Mouse (Mus musculus) olfactory bulb, adult 2 months (tissue): ENCODE results near the gene Mfap3. TPM values are rescaled to one million over a fixed set of nuclear protein-coding genes. Genes with fewer than 3 reads are reported as not detected.

Source experiments
- H3K27ac ChIP-seq: fragments of 200-500 bp; 2 replicates; pipeline ENCODE4 v1.5.1; 2012; ENCODE audit warnings: low read depth, low read length; ENCODE audit not compliant: insufficient read depth
- H3K4me1 ChIP-seq: fragments of 200-500 bp; 2 replicates; pipeline ENCODE4 v1.6.1; 2012; ENCODE audit warnings: low read length; ENCODE audit not compliant: control insufficient read depth, insufficient read depth
- H3K4me3 ChIP-seq: fragments of 200-500 bp; 2 replicates; pipeline ENCODE4 v1.5.1; 2012; ENCODE audit warnings: mild to moderate bottlenecking, low read depth, low read length, moderate library complexity; ENCODE audit not compliant: insufficient read depth
- CTCF ChIP-seq: fragments of 200-500 bp; IDR thresholded peaks from 2 replicates; pipeline ENCODE4 v1.5.1; 2012; ENCODE audit warnings: low read depth, mild to moderate bottlenecking, low read length, moderate library complexity; ENCODE audit not compliant: insufficient read depth
- POLR2A ChIP-seq: fragments of 200-500 bp; IDR thresholded peaks from 2 replicates; pipeline ENCODE4 v1.6.1; 2012; ENCODE audit warnings: mild to moderate bottlenecking, low read depth, low read length, moderate library complexity; ENCODE audit not compliant: insufficient read depth
- WGBS: fragments of 180-500 bp; shearing (Covaris S2); methylation state at CpG from one replicate; pipeline ENCODE4 v1.1.7; 2018; 5-methylcytosine and 5-hydroxymethylcytosine counted together
- polyA plus RNA-seq: library from polyadenylated mRNA; stranded (reverse); fragments of >200 nt; gene quantifications from 2 replicates; pipeline ENCODE4 v1.2.4, GENCODE M21; 2012; ENCODE audit warnings: low replicate concordance; ENCODE audit not compliant: missing spikeins, insufficient read depth, insufficient read length

The Mfap3 gene
- polyA plus RNA-seq, 1 experiment = not detected

GRCm38 (mm10) chr11:57566091-57567035 lies 47.9 kb downstream of the Mfap3 start:
- TF ChIP-seq CTCF (no peak), POLR2A (no peak)
- peaks cover 7% of the 10 kb centered on the region for H3K4me1 ChIP-seq
- 51% methylated on average over 18 of the region's 18 CpGs for WGBS
- H3K4me3 ChIP-seq = no peak overlapping the region
- no peak overlapping the region for H3K27ac ChIP-seq

- 87% methylated on average over 2 of the region's 2 CpGs for WGBS
- Histone ChIP-seq H3K27ac (no peak overlapping the region), H3K4me3 (no peak overlapping the region), H3K4me1 (peaks cover 7% of the 10 kb centered on the region)
- TF ChIP-seq POLR2A (no peak), CTCF (no peak)
Measured at GRCm38 (mm10) chr11:57568950-57569490, 50.6 kb downstream of the Mfap3 start.

GRCm38 (mm10) chr11:57571035-57571434 lies 52.6 kb downstream of the Mfap3 start:
- Histone ChIP-seq H3K4me1 (peaks cover 5% of the 10 kb centered on the region), H3K27ac (no peak overlapping the region), H3K4me3 (no peak overlapping the region)
- TF ChIP-seq CTCF (no peak), POLR2A (no peak)
- WGBS = 81% methylated on average over 3 of the region's 3 CpGs

GRCm38 (mm10) chr11:57573686-57574274 lies 55.3 kb downstream of the Mfap3 start:
- no peak overlapping the region for H3K4me3 ChIP-seq
- TF ChIP-seq CTCF (no peak), POLR2A (no peak)
- peaks cover 5% of the 10 kb centered on the region for H3K4me1 ChIP-seq
- no peak overlapping the region for H3K27ac ChIP-seq
- 47% methylated on average over 14 of the region's 14 CpGs for WGBS

- 63% methylated on average over 6 of the region's 6 CpGs for WGBS
- TF ChIP-seq CTCF (no peak), POLR2A (no peak)
- Histone ChIP-seq H3K4me1 (peaks cover 5% of the 10 kb centered on the region), H3K27ac (no peak overlapping the region), H3K4me3 (no peak overlapping the region)
Measured at GRCm38 (mm10) chr11:57576871-57577515, 58.5 kb downstream of the Mfap3 start.

GRCm38 (mm10) chr11:57582818-57583635 lies 64.6 kb downstream of the Mfap3 start:
- no peak for TF ChIP-seq POLR2A
- no peak for TF ChIP-seq CTCF
- H3K4me1 ChIP-seq = peaks cover 13% of the 10 kb centered on the region
- no peak overlapping the region for H3K4me3 ChIP-seq
- no peak overlapping the region for H3K27ac ChIP-seq
- WGBS = 34% methylated on average over 10 of the region's 10 CpGs

Other genes starting within 250 kb of the Mfap3 start
- gene Fam114a2, start within 50 bp of the Mfap3 start, polyA plus RNA-seq = not detected in 2 replicates
- not detected in 2 replicates for gene Galnt10, start 126.8 kb downstream of the Mfap3 start, polyA plus RNA-seq